Mouse (Mus musculus): ENCODE measurements around the gene Slc7a10.

DNA sequence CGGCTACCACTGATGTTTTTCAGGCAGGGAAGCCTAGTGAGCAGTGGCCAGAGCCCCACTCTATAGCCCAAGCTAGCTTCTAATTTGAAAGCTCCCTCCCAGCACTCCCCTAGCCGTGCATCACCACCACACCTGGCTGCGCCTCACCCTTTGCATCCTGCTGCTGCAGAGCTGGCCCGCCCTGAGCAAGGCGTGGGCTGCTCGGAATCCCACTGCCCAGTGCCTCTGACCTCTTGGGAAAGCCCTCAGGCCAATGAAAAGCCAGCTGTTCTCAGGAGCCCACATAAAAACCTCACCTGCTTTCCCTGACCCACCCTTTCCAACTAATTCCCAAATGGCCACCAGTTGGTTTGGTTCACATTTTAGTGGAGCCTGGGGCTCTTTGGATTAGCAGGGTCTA lies 22.1 kb upstream of the Slc7a10 start:
- TF ChIP-seq CTCF (conservative IDR thresholded peaks at IDR 0.05; ENCODE audit: low read length) (no peak), NANOG (IDR thresholded peaks at IDR 0.05; ENCODE audit: borderline replicate concordance, low read length) (no peak)

Data from E14TG2a.4 (cell line).